Mouse (Mus musculus) gastrocnemius, adult 18-20 months (tissue): ENCODE measurements around the gene Ncf2. TPM values are rescaled to one million over a fixed set of nuclear protein-coding genes. Genes with fewer than 3 reads are reported as not detected.

Experiments used
- DNase-seq: peaks from one replicate; pipeline ENCODE4 v3.0.0; 2021; ENCODE audit warnings: low spot score
- total RNA-seq, 2 experiments: library from RNA; stranded (reverse); gene quantifications; 2 replicates each; pipeline ENCODE4 v1.2.3; 2021

Gene Ncf2
- total RNA-seq, 2 experiments from 2014 or later = 0.50 to 0.93 TPM

DNA sequence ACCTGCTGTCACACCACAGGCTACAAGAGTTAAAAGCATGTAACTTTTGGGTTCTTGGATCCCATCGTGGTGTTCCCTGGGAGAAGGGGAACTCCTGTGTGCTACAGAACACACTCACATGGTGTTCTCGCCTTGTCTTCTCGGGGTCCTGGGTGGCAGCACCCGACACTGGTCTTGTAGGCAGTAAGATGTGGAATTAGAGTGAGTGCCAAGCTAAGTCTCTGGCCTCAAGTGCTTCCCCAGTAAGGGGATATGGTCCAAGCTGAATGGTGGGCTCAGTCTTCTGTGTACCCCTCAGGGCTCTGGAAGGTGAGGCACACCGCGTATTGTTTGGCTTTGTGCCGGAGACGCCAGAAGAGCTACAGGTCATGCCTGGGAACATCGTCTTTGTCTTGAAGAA lies 30.1 kb downstream of the Ncf2 start:
- no peak for DNase-seq

GRCm38 (mm10) chr1:152831003-152831402 lies 31.0 kb downstream of the Ncf2 start:
- no peak for DNase-seq

GRCm38 (mm10) chr1:152831619-152832018 lies 31.6 kb downstream of the Ncf2 start:
- DNase-seq = no peak

DNA sequence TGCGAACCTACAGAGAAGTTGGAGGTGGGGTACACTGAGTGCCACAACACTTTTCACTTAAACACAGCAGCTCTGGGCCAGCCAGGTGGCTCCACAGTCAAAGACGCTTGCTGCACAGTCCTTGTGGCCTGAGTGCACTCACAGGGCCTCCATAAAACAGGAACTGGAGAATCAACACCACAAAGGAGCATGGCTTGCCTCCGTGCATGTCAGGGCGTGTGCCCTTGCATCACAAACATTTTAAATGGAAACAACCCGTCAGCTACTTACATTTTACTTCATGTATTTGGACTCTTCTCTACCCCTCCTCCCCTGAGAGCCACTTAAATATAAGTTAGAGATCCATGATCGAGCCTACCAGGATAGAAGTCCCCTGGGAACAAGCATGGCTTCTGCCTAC lies 32.3 kb downstream of the Ncf2 start:
- DNase-seq = no peak

- DNase-seq = no peak
Measured at GRCm38 (mm10) chr1:152835061-152835460, 35.1 kb downstream of the Ncf2 start.

GRCm38 (mm10) chr1:152838026-152838702 lies 38.2 kb downstream of the Ncf2 start:
- DNase-seq = no peak

DNA sequence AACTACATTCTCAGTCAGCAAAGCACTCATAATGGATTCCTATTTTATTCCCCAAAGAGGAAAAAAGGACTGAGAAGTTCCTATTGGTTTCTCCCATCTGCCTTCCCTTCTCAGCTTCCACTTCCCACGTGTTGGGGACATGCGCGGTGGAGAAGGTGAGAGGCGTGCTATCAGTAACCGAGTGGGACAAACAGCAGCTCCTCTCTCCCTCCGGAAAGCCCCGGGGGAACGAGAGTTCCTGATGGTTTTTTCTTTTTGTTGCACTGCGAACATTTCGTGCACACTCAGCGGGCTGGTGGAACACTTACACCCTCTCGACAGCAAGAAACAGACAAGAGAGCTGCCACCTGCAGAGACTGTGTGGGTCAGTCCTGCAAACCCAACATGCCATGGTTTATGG lies 38.8 kb downstream of the Ncf2 start:
- no peak for DNase-seq

- DNase-seq = no peak
Measured at GRCm38 (mm10) chr1:152840343-152840742, 40.3 kb downstream of the Ncf2 start.

- no peak for DNase-seq
Measured at GRCm38 (mm10) chr1:152841057-152841456, 41.1 kb downstream of the Ncf2 start.

- no peak for DNase-seq
Measured at GRCm38 (mm10) chr1:152844634-152845033, 44.6 kb downstream of the Ncf2 start.

- no peak for DNase-seq
Measured at GRCm38 (mm10) chr1:152845211-152845730, 45.3 kb downstream of the Ncf2 start.

- DNase-seq = peak; percentile 12
Measured at GRCm38 (mm10) chr1:152846856-152847255, 46.9 kb downstream of the Ncf2 start.

GRCm38 (mm10) chr1:152869901-152870300 lies 69.9 kb downstream of the Ncf2 start:
- no peak for DNase-seq

DNA sequence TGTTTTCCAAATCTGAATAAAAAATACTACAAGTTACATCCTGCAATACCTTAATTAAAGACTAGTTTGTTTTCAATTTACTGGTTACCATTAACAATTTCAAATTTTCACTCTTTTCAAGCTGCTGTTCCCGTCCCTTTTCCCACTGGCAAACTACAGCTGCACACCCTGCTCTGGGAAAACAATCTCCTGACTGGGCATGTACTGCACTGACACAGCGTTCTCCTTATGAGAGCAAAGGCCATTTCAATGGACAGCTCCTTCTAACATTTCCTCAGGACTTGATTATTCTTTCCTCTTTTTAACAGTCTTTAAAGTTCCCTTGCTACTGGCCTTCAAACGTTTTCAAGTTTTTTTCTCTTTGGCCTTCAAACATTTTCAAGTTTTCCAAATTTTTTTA lies 71.0 kb downstream of the Ncf2 start:
- DNase-seq = peak; percentile 20

Other genes starting within 250 kb of the Ncf2 start
- gene Apobec4, start 49.6 kb upstream of the Ncf2 start, total RNA-seq = not detected
- 1 to 10 TPM; 4.9 to 7.8 TPM for gene Rgl1, start 33.8 kb upstream of the Ncf2 start, total RNA-seq
- gene Arpc5, start 33.7 kb upstream of the Ncf2 start, total RNA-seq = 10 to 100 TPM in 1 of 2 experiments, 1 to 10 TPM in 1; 7.8 to 11.7 TPM
- gene Smg7, start 102.5 kb downstream of the Ncf2 start, total RNA-seq = 10 to 100 TPM; 37.3 to 38.9 TPM
- gene Nmnat2, start 154.8 kb downstream of the Ncf2 start, total RNA-seq = under 1 TPM; 0.43 to 0.80 TPM